Mouse (Mus musculus): ENCODE results near the gene Olfr203. TPM values are rescaled to one million over a fixed set of nuclear protein-coding genes. Genes with fewer than 3 reads are reported as not detected.

Gene Olfr203
- polyA plus RNA-seq (2012; rRNA removed) = not detected in 2 replicates

GRCm38 (mm10) chr16:59298581-59298980, at the start of gene Olfr203:
Gene Olfr203 (plus strand): TSS chr16:59298881.

GRCm38 (mm10) chr16:59272532-59272931, 26.1 kb upstream of the Olfr203 start, which contains the start of gene Olfr201:
Gene Olfr201 (minus strand): TSS chr16:59272632.

GRCm38 (mm10) chr16:59286693-59287092, 12.0 kb upstream of the Olfr203 start, which contains the start of gene Olfr202:
Gene Olfr202 (minus strand): TSS chr16:59286793.

GRCm38 (mm10) chr16:59318148-59318547, 19.5 kb downstream of the Olfr203 start, which contains the start of gene Olfr204:
Gene Olfr204 (minus strand): TSS chr16:59318248.

GRCm38 (mm10) chr16:59331038-59331437, 32.4 kb downstream of the Olfr203 start, which contains the start of gene Olfr205:
Gene Olfr205 (minus strand): TSS chr16:59331138.

GRCm38 (mm10) chr16:59349146-59349545, 50.5 kb downstream of the Olfr203 start, which contains the start of gene Olfr206:
Gene Olfr206 (minus strand): TSS chr16:59349246.

Other genes starting within 250 kb of the Olfr203 start
- not detected in 2 replicates for gene Olfr190, start 220.9 kb upstream of the Olfr203 start, polyA plus RNA-seq (2012; rRNA removed)
- gene Olfr191, start 209.1 kb upstream of the Olfr203 start, polyA plus RNA-seq (2012; rRNA removed) = not detected in 2 replicates
- not detected in 2 replicates for gene Olfr193, start 187.0 kb upstream of the Olfr203 start, polyA plus RNA-seq (2012; rRNA removed)
- not detected in 2 replicates for gene Olfr194, start 177.8 kb upstream of the Olfr203 start, polyA plus RNA-seq (2012; rRNA removed)
- gene Olfr195, start 151.8 kb upstream of the Olfr203 start, polyA plus RNA-seq (2012; rRNA removed) = not detected in 2 replicates
- gene Olfr196, start 128.4 kb upstream of the Olfr203 start, polyA plus RNA-seq (2012; rRNA removed) = not detected in 2 replicates
- not detected in 2 replicates for gene Olfr198, start 95.3 kb upstream of the Olfr203 start, polyA plus RNA-seq (2012; rRNA removed)
- not detected in 2 replicates for gene Olfr199, start 79.1 kb upstream of the Olfr203 start, polyA plus RNA-seq (2012; rRNA removed)
- not detected in 2 replicates for gene Olfr201, start 26.2 kb upstream of the Olfr203 start, polyA plus RNA-seq (2012; rRNA removed)
- gene Olfr202, start 12.1 kb upstream of the Olfr203 start, polyA plus RNA-seq (2012; rRNA removed) = not detected in 2 replicates
- not detected in 2 replicates for gene Olfr204, start 19.4 kb downstream of the Olfr203 start, polyA plus RNA-seq (2012; rRNA removed)
- not detected in 2 replicates for gene Olfr205, start 32.3 kb downstream of the Olfr203 start, polyA plus RNA-seq (2012; rRNA removed)
- gene Olfr206, start 50.4 kb downstream of the Olfr203 start, polyA plus RNA-seq (2012; rRNA removed) = not detected in 2 replicates
- gene Olfr209, start 65.1 kb downstream of the Olfr203 start, polyA plus RNA-seq (2012; rRNA removed) = not detected in 2 replicates
- 0.09 and 0.10 TPM in 2 replicates for gene Gabrr3, start 108.5 kb downstream of the Olfr203 start, polyA plus RNA-seq (2012; rRNA removed)
- gene Riox2, start 172.9 kb downstream of the Olfr203 start, polyA plus RNA-seq (2012; rRNA removed) = 7.8 and 9.7 TPM in 2 replicates